Mouse (Mus musculus) right cerebral cortex, postnatal 4 days (tissue): ENCODE data around the gene Tmem236.

Source experiments
- DNase-seq: peaks from one replicate; pipeline ENCODE4 v3.0.0-alpha.2; 2022

Gene Tmem236

GRCm38 (mm10) chr2:14258345-14258850 is 84.1 kb downstream of the Tmem236 start:
- no peak for DNase-seq

- no peak for DNase-seq
Observed at GRCm38 (mm10) chr2:14262090-14262489, 87.8 kb downstream of the Tmem236 start.

GRCm38 (mm10) chr2:14269160-14269559 is 94.8 kb downstream of the Tmem236 start:
- no peak for DNase-seq
